Mouse (Mus musculus) CH12.LX (cell line): Measurements from ENCODE around the gene Helz2. TPM values are rescaled to one million over a fixed set of nuclear protein-coding genes. Genes with fewer than 3 reads are reported as not detected.
A peak's percentile ranks its signal among the peaks of the same experiment; 100 is the strongest.

ENCODE experiments used
- DNase-seq: peaks from one replicate; pipeline ENCODE4 v3.0.0-alpha.2; 2013; ENCODE audit errors: extremely low read depth
- H3K27ac ChIP-seq: 2 replicates; pipeline ENCODE4 v1.5.1; 2012; ENCODE audit warnings: low read depth, mild to moderate bottlenecking, control low read depth, moderate library complexity; ENCODE audit not compliant: insufficient read depth
- H3K27me3 ChIP-seq: replicated peaks from 2 replicates; pipeline ENCODE3; 2012; ENCODE audit warnings: inconsistent platforms
- H3K36me3 ChIP-seq, 2 experiments: replicated peaks in 1 of 2; 2 replicates each; pipeline versions ENCODE3 to v1.6.1; 2012; ENCODE audit warnings: inconsistent platforms in 1 of 2, low read length in 1 of 2, mild to moderate bottlenecking in 1 of 2, mixed read lengths in 1 of 2, moderate library complexity in 1 of 2; ENCODE audit not compliant: control insufficient read depth in 1 of 2, insufficient read depth in 1 of 2
- H3K4me1 ChIP-seq, 2 experiments: 2 replicates each; pipeline ENCODE4 v1.6.1; 2012; ENCODE audit warnings: inconsistent platforms in 1 of 2, moderate library complexity in 1 of 2; ENCODE audit not compliant: insufficient read depth in 2 of 2, control insufficient read depth in 1 of 2
- H3K4me2 ChIP-seq: 2 replicates; pipeline ENCODE4 v1.6.1; 2012; ENCODE audit warnings: low read depth, mild to moderate bottlenecking, control low read depth; ENCODE audit not compliant: poor library complexity, insufficient read depth, severe bottlenecking
- H3K4me3 ChIP-seq, 3 experiments: fragments of 150-350 bp in 1 of 3; sonication (generic) in 1 of 3; replicated peaks in 1 of 3; 2 replicates each; pipeline versions ENCODE3 to v1.5.1; 2011 to 2012; ENCODE audit warnings: low read depth in 2 of 3, low read length in 2 of 3, mild to moderate bottlenecking in 2 of 3, moderate library complexity in 2 of 3, control low read depth in 1 of 3, improper control_type of control experiment in 1 of 3, inconsistent platforms in 1 of 3, mixed read lengths in 1 of 3; ENCODE audit not compliant: poor library complexity in 1 of 3
- H3K79me2 ChIP-seq: replicated peaks from 2 replicates; pipeline ENCODE4 v1.6.1; 2012; ENCODE audit warnings: mild to moderate bottlenecking, moderate library complexity; ENCODE audit not compliant: control insufficient read depth, poor library complexity, insufficient read depth, severe bottlenecking; ENCODE audit errors: extremely low read depth
- H3K9ac ChIP-seq: 2 replicates; pipeline ENCODE4 v1.6.1; 2012; ENCODE audit warnings: low read depth, mild to moderate bottlenecking, control low read depth, moderate library complexity; ENCODE audit not compliant: insufficient read depth
- H3K9me3 ChIP-seq: replicated peaks from 2 replicates; pipeline ENCODE3; 2012; ENCODE audit warnings: low read length, inconsistent platforms, mixed read lengths
- CHD2 ChIP-seq: IDR thresholded peaks from 2 replicates; pipeline ENCODE4 v1.6.1; 2011; ENCODE audit warnings: low read length, improper control_type of control experiment
- CTCF ChIP-seq, 2 experiments: IDR thresholded peaks in 1 of 2; conservative IDR thresholded peaks in 1 of 2; 2 replicates each; pipeline ENCODE4 v1.5.1; 2011 to 2012; ENCODE audit warnings: low read depth in 2 of 2, low read length in 2 of 2, improper control_type of control experiment in 1 of 2, inconsistent platforms in 1 of 2, mild to moderate bottlenecking in 1 of 2, moderate library complexity in 1 of 2
- ELF1 ChIP-seq: IDR thresholded peaks from 2 replicates; pipeline ENCODE4 v1.6.1; 2014; ENCODE audit warnings: low read depth, mild to moderate bottlenecking, inconsistent platforms, low read length, improper control_type of control experiment
- ETS1 ChIP-seq: conservative IDR thresholded peaks from 2 replicates; pipeline ENCODE4 v1.6.1; 2012; ENCODE audit warnings: low read depth, mild to moderate bottlenecking, inconsistent platforms, low read length, improper control_type of control experiment, moderate library complexity
- HCFC1 ChIP-seq: IDR thresholded peaks from 2 replicates; pipeline ENCODE4 v1.6.1; 2012; ENCODE audit warnings: low read depth, mild to moderate bottlenecking, inconsistent platforms, low read length, improper control_type of control experiment
- IRF4 ChIP-seq: IDR thresholded peaks from 2 replicates; pipeline ENCODE4 v1.6.1; 2014; ENCODE audit warnings: low read depth, mild to moderate bottlenecking, inconsistent platforms, low read length, improper control_type of control experiment
- KAT2A ChIP-seq: IDR thresholded peaks from 2 replicates; pipeline ENCODE4 v1.6.1; 2012; ENCODE audit warnings: low read length, improper control_type of control experiment, inconsistent platforms; ENCODE audit not compliant: insufficient replicate concordance
- MAZ ChIP-seq: IDR thresholded peaks from 2 replicates; pipeline ENCODE4 v1.6.1; 2012; ENCODE audit warnings: low read depth, mild to moderate bottlenecking, inconsistent platforms, low read length, improper control_type of control experiment, moderate library complexity
- MXI1 ChIP-seq: IDR thresholded peaks from 2 replicates; pipeline ENCODE4 v1.6.1; 2011; ENCODE audit warnings: mild to moderate bottlenecking, low read depth, low read length, improper control_type of control experiment
- MYC ChIP-seq: IDR thresholded peaks from 2 replicates; pipeline ENCODE4 v1.6.1; 2011; ENCODE audit warnings: low read depth, mild to moderate bottlenecking, improper control_type of control experiment, low read length
- NELFE ChIP-seq: IDR thresholded peaks from 2 replicates; pipeline ENCODE4 v1.6.1; 2011; ENCODE audit warnings: low read depth, low read length, improper control_type of control experiment
- NRF1 ChIP-seq: IDR thresholded peaks from 2 replicates; pipeline ENCODE4 v1.6.1; 2014; ENCODE audit warnings: low read depth, mild to moderate bottlenecking, inconsistent platforms, low read length, improper control_type of control experiment, moderate library complexity
- POLR2A ChIP-seq: IDR thresholded peaks from 2 replicates; pipeline ENCODE4 v1.6.1; 2011; ENCODE audit warnings: low read depth, mild to moderate bottlenecking, improper control_type of control experiment, low read length
- RCOR1 ChIP-seq: conservative IDR thresholded peaks from 2 replicates; pipeline ENCODE4 v1.6.1; 2012; ENCODE audit warnings: low read depth, mild to moderate bottlenecking, inconsistent platforms, low read length, improper control_type of control experiment
- SIN3A ChIP-seq: IDR thresholded peaks from 2 replicates; pipeline ENCODE4 v1.6.1; 2012; ENCODE audit warnings: low read length, improper control_type of control experiment, inconsistent platforms
- TBP ChIP-seq: conservative IDR thresholded peaks from 2 replicates; pipeline ENCODE4 v1.6.1; 2011; ENCODE audit warnings: low read depth, low read length, improper control_type of control experiment
- TCF12 ChIP-seq: IDR thresholded peaks from 2 replicates; pipeline ENCODE4 v1.6.1; 2014; ENCODE audit warnings: low read depth, mild to moderate bottlenecking, inconsistent platforms, low read length, improper control_type of control experiment
- UBTF ChIP-seq: IDR thresholded peaks from 2 replicates; pipeline ENCODE4 v1.6.1; 2012; ENCODE audit warnings: low read depth, mild to moderate bottlenecking, inconsistent platforms, low read length, improper control_type of control experiment, moderate library complexity
- USF2 ChIP-seq: conservative IDR thresholded peaks from 2 replicates; pipeline ENCODE4 v1.6.1; 2011; ENCODE audit warnings: low read depth, low read length, improper control_type of control experiment
- ZC3H11A ChIP-seq: IDR thresholded peaks from 2 replicates; pipeline ENCODE4 v1.6.1; 2012; ENCODE audit warnings: low read depth, mild to moderate bottlenecking, inconsistent platforms, low read length, improper control_type of control experiment
- ZKSCAN1 ChIP-seq: IDR thresholded peaks from 2 replicates; pipeline ENCODE4 v1.6.1; 2012; ENCODE audit warnings: low read depth, inconsistent platforms, low read length, improper control_type of control experiment, borderline replicate concordance
- ZMIZ1 ChIP-seq: IDR thresholded peaks from 2 replicates; pipeline ENCODE4 v1.6.1; 2012; ENCODE audit warnings: low read depth, mild to moderate bottlenecking, inconsistent platforms, low read length, improper control_type of control experiment
- dilution Hi-C: fragments of 300-500 bp; cut with MboI; formaldehyde crosslinking; loops from 2 replicates; pipeline ENCODE4 v1.14.3; 2020; ENCODE audit warnings: low sequenced_read_pairs; ENCODE audit not compliant: extremely low pct_unique_long_range_greater_than_20kb, extremely low pct_ligation_motif_present
- in situ Hi-C: fragments of 300-500 bp; cut with MboI; formaldehyde crosslinking; loops from 3 replicates; pipeline ENCODE4 v1.14.3; 2019; ENCODE audit warnings: low sequenced_read_pairs, low pct_ligation_motif_present, low pct_unique_long_range_greater_than_20kb, mixed read lengths
- polyA plus RNA-seq: library from polyadenylated mRNA; unstranded; fragments of >175 nt; gene quantifications from 2 replicates; pipeline ENCODE4 v1.2.1, GENCODE M21; 2012; ENCODE audit warnings: low read depth; ENCODE audit not compliant: insufficient read length
- total RNA-seq, 2 experiments: library from RNA; depleted of rRNA; stranded (reverse); fragments of 300-350 nt in 1 of 2; fragments of >200 nt in 1 of 2; gene quantifications; 2 replicates each; pipeline ENCODE4 v1.2.3; 2012 to 2014

Helz2 gene
- total and polyA plus RNA-seq, 3 experiments: 5.6 to 18.3 (median 18.0) TPM

GRCm38 (mm10) chr2:181187121-181188000 is 54.5 kb downstream of the Helz2 start, which contains the start of gene Ppdpf:
Ppdpf (plus strand) TSS chr2:181187247.
- Histone ChIP-seq H3K4me2 (peak within 1 kb of the TSS; percentile 65), H3K9ac (peak within 1 kb of the TSS; percentile 78), H3K36me3 (peaks cover 0 to 6% of the 10 kb centered on the region in 2 experiments), H3K27me3 (no peaks in the 10 kb centered on the region), H3K4me1 (peaks cover 7 to 36% of the 10 kb centered on the region in 2 experiments; a peak in 3 of 4 replicates), H3K79me2 (no peaks in the 10 kb centered on the region), H3K4me3 (peak within 1 kb of the TSS; percentile 68 to 82 (median 79)), H3K27ac (peak within 1 kb of the TSS; percentile 74), H3K9me3 (no peaks in the 10 kb centered on the region)
- TF ChIP-seq MAZ: peak; percentile 16; the same call in 1 of the 2 replicates
- TF ChIP-seq UBTF: peak; percentile 58; the same call in 1 of the 2 replicates
- peak; percentile 16; the same call in 1 of the 2 replicates for TF ChIP-seq MYC
- no peak for TF ChIP-seq RCOR1
- peak; percentile 76 for TF ChIP-seq POLR2A
- TF ChIP-seq ETS1: no peak; the same call in 1 of the 2 replicates
- peak; percentile 61 for TF ChIP-seq TCF12
- TF ChIP-seq HCFC1: peak; percentile 48
- TF ChIP-seq ZKSCAN1: no peak
- TF ChIP-seq ZC3H11A: no peak
- no peak; the same call in 1 of the 2 replicates for TF ChIP-seq IRF4
- TF ChIP-seq ZMIZ1: peak; percentile 64
- no peak for TF ChIP-seq TBP
- TF ChIP-seq NELFE: peak; percentile 70
- peak; percentile 79 for TF ChIP-seq CHD2
- peak; percentile 17 for TF ChIP-seq SIN3A
- no peak for TF ChIP-seq CTCF (conservative IDR thresholded peaks at IDR 0.05 in 1 of 2, IDR thresholded peaks at IDR 0.05 in 1 of 2; ENCODE audit: low read depth in 2 of 2, low read length in 2 of 2)
- TF ChIP-seq MXI1: peak; percentile 49
- TF ChIP-seq USF2: no peak
- peak; percentile 85 for TF ChIP-seq NRF1
- peak; percentile 57 for TF ChIP-seq ELF1
- TF ChIP-seq KAT2A: 0 out of 2 replicates have a peak, but pooled peaks have one; percentile 28
- in situ Hi-C loops: loop anchor here (10.0 to 25.0 kb wide), 3 partner anchors 137 to 300 kb away; partner anchors contain the start of genes Abhd16b, Arfrp1, Tpd52l2 and Zgpat
- dilution Hi-C loops: no loop called here
- DNase-seq: peak; percentile 93
